Mouse (Mus musculus) left cerebral cortex, adult 9 months (tissue): Measurements from ENCODE around the gene Ntn3.

Experiments
- DNase-seq, 2 experiments: peaks; one replicate each; pipeline ENCODE4 v3.0.0; 2022; ENCODE audit warnings: low spot score in 2 of 2

Gene Ntn3

GRCm38 (mm10) chr17:24191481-24191880 is 17.9 kb downstream of the Ntn3 start:
- DNase-seq = no peak

- no peak for DNase-seq
These were observed 18.4 kb downstream of the Ntn3 start for GRCm38 (mm10) chr17:24190934-24191333.

DNA sequence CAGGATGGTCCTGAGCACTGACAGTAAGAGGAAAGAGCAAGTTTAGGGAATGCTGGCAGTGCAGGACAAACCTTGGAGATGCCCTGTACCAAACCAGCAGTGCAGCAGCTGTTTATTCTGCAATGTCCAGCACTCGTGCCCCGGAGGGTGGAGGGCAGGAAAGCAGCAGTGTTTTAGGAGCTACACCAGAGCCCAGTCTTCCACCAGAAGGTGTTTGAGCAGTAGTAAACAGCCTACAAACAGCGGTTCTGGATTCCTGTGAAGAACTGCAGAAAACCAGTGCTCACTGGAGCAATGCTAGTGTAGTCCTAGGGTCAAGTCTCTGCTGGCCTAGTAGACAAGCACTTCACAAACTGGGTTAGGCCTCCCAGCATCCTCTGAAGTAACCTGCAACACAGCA is 35.1 kb downstream of the Ntn3 start:
- DNase-seq = no peak

GRCm38 (mm10) chr17:24173423-24173822 is 35.9 kb downstream of the Ntn3 start:
- DNase-seq = peak in 1 of 2 experiments; percentile 74

- DNase-seq = no peak
These were observed 37.6 kb downstream of the Ntn3 start for GRCm38 (mm10) chr17:24171738-24172137.

DNA sequence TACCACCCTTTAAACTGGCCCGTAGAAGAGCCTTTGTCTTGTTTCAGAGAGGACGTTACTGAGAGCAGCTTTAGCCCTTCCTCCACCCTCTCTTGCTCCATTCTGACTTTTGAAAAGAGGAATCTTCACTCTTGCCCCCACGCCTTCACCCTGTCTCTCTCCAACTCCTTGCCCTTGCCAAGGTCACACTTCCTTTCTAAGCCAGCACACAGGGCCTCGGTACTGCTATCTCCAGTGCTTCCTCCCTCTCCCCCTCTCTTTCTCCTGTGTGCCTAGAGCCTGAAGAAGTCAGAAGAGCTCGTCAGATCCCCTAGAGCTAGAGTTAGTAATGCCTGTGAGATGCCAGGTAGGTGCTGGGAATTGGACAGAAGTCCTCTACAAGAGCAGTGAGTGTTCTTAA is 38.6 kb downstream of the Ntn3 start:
- DNase-seq = no peak

GRCm38 (mm10) chr17:24170125-24170524 is 39.2 kb downstream of the Ntn3 start:
- no peak for DNase-seq

- DNase-seq = peak; percentile 87 to 97
These were observed 39.8 kb downstream of the Ntn3 start, which contains the start of gene Atp6v0c for GRCm38 (mm10) chr17:24169317-24170065. Gene Atp6v0c (minus strand): TSS chr17:24169702.

- DNase-seq = peak in 1 of 2 experiments; percentile 74
These were observed 40.6 kb downstream of the Ntn3 start for GRCm38 (mm10) chr17:24168590-24169277.

- DNase-seq = no peak
These were observed 41.3 kb downstream of the Ntn3 start for GRCm38 (mm10) chr17:24167891-24168505.

DNA sequence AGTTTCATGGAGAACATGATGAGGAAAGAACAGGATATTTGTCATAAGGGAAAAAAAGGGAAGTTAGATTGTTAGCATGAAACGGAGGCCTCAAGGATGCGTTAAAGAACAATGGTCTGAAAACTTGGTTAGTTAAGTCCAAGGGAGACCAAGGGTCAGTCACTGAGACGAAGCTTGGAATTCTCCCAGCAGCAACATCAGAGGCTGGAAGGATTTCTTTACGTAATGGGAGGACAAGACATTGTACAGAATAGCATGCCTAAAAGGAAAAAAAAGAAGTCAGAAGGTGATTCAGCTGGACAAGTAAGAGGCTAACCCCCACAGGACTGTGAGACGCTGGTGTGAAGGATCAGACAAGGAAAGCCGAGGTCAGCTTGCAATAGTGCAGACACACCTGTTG is 42.2 kb downstream of the Ntn3 start:
- no peak for DNase-seq

GRCm38 (mm10) chr17:24164566-24165259 is 44.6 kb downstream of the Ntn3 start:
- DNase-seq = no peak

- peak; percentile 94 to 99 for DNase-seq
These were observed 46.0 kb downstream of the Ntn3 start, which contains the start of gene Amdhd2 for GRCm38 (mm10) chr17:24163176-24163962. Gene Amdhd2 (minus strand): TSS chr17:24163766.

DNA sequence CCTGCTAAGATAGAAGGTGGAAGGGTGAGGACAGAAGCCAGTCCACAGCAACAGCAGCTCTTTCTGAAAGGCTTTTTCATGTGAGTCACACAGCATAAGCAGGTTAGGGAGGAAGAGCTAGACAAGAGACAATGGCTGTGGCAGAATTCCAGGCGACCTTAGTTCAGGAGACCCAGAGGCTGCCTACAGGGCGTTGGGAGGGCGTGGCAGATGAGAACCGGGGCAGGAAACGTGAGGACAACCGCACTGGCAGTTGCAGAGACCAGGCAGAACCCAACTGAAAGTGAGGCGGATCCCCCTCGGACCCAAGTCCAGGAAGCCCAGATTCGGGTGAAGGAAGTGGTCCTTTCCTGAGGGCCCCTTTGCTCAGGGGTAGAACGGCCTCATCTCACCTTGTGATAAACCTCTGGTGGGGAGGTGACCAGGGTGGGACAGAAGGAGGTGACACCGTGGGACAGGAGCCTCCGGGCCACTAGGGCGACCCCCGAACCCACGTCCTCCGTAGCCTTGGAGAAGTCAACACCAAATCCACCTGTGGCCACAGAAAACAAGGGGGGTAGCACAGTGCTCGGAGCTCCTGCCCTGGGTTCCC is 46.7 kb downstream of the Ntn3 start:
- no peak for DNase-seq

DNA sequence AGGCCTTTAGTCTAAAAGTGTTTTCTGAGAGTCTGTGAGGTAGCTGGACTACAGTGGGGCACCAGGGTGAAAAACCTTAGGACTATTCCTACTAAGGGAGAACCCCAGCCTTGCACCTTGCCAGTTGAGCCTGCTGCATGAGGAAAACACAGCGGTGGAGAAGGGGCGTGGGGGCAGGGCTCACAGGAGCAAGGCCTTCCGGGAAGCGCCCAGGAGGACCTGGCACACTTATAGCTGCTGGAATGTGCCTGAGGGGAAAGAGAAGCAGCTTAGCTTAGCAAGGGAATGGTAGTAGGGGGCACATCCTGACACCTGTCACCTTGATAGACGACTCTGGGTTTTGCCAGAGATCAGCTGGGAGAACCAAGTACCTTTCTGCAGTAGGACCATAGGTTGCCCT is 47.9 kb downstream of the Ntn3 start:
- DNase-seq = no peak

- DNase-seq = no peak
These were observed 51.8 kb downstream of the Ntn3 start for GRCm38 (mm10) chr17:24157526-24157925.

- no peak for DNase-seq
These were observed 52.2 kb downstream of the Ntn3 start for GRCm38 (mm10) chr17:24157121-24157520.

GRCm38 (mm10) chr17:24156394-24156793 is 52.9 kb downstream of the Ntn3 start:
- DNase-seq = no peak

GRCm38 (mm10) chr17:24155742-24156141 is 53.6 kb downstream of the Ntn3 start:
- no peak for DNase-seq

DNA sequence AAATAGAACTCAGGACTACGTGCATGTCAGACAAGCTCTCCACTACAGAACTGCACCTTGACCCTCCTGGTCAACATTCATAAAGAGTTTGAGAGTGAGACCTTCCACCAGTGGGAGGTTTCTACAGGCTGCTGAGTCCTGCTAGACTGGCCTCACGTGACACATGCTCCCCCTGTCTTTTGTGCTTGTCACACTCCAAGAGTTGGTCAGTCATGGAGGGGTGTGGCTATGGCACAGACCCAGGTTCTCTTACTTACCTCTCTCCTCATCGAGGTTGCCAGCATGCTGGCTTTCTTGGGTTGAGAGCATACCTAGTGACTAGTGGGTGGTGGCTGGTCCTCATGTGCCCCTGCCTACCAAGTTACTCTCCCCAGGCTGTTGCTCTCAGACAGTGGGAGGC is 54.9 kb downstream of the Ntn3 start:
- DNase-seq = no peak
